Mouse (Mus musculus) cerebellum, adult 18-20 months (tissue): ENCODE measurements around the gene Vac14.

Experiments used
- DNase-seq, 2 experiments: peaks; one replicate each; pipeline ENCODE4 v3.0.0; 2021

Gene Vac14

GRCm38 (mm10) chr8:110754713-110755112 lies 136.3 kb downstream of the Vac14 start:
- no peak for DNase-seq

- DNase-seq, result no peak
These were observed 137.3 kb downstream of the Vac14 start for GRCm38 (mm10) chr8:110755511-110756170.

GRCm38 (mm10) chr8:110756196-110756595 lies 137.8 kb downstream of the Vac14 start:
- no peak for DNase-seq

GRCm38 (mm10) chr8:110760280-110760940 lies 142.0 kb downstream of the Vac14 start:
- DNase-seq, result no peak

GRCm38 (mm10) chr8:110761185-110761584 lies 142.8 kb downstream of the Vac14 start:
- DNase-seq, result no peak

- DNase-seq, result no peak
These were observed 143.6 kb downstream of the Vac14 start for GRCm38 (mm10) chr8:110761988-110762387.

GRCm38 (mm10) chr8:110764671-110765070 lies 146.3 kb downstream of the Vac14 start:
- DNase-seq, result peak; percentile 38 to 56

- DNase-seq, result no peak
These were observed 148.9 kb downstream of the Vac14 start for GRCm38 (mm10) chr8:110767261-110767660.
